Mouse (Mus musculus) adrenal gland, postnatal 10 days (tissue): ENCODE data around the gene Serpina3n. TPM values are rescaled to one million over a fixed set of nuclear protein-coding genes. Genes with fewer than 3 reads are reported as not detected.
"Not testable (repeated sequence)": the region's sequence is repeated elsewhere in the genome, so short reads cannot be mapped to it uniquely, and the experiment has no call there.

Experiments used
- DNase-seq: peaks from one replicate; pipeline ENCODE4 v3.0.0; 2021; ENCODE audit warnings: mixed read lengths
- long read RNA-seq, 2 experiments: library from polyadenylated mRNA; stranded (forward); transcript quantifications; one replicate each; pipeline ENCODE4 v2.0.0; 2021
- total RNA-seq, 2 experiments: library from RNA; stranded (reverse); gene quantifications; 2 replicates each; pipeline ENCODE4 v1.2.3; 2021

Serpina3n gene
- total RNA-seq, result 100 to 1,000 TPM in 1 of 2 experiments, 10 to 100 TPM in 1; 59.9 to 180 TPM
- long read RNA-seq, experiment 1, transcript Serpina3n-201 (5 exons, 2,064 nt), result major isoform, 21 of 80 reads
- long read RNA-seq, experiment 1, partial matches to known transcripts, result 58 of 80 reads
- long read RNA-seq, experiment 1, other reads (novel, unspliced or antisense), result 1 of 80 reads
- long read RNA-seq, experiment 2, partial matches to known transcripts, result 0 of 6 reads
- long read RNA-seq, experiment 2, other reads (novel, unspliced or antisense), result 3 of 6 reads

DNA sequence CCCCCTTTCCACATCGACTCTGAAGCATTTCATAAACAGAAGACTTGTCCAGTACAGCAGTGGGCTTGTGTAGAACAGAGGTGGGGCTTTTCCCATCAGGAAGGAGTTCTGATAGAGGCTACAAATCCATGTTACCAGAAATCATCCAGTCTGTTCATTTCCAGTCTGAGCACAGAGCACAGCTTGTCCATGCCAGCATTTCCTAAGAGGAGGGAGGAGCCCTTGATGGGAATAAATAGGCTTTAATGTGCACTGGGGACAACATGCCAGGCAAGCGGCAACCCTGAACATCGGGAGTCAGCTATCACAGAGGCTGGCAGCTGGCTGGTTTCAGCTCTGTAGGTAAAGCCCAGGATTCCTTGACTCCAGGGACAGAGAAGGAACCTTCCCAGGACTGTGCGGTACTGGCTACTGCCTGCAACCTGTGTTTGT is at the start of gene Serpina3n:
Gene Serpina3n (plus strand): TSS at position 276 of the 432 bp plus-strand sequence.
- DNase-seq, result peak; percentile 18

DNA sequence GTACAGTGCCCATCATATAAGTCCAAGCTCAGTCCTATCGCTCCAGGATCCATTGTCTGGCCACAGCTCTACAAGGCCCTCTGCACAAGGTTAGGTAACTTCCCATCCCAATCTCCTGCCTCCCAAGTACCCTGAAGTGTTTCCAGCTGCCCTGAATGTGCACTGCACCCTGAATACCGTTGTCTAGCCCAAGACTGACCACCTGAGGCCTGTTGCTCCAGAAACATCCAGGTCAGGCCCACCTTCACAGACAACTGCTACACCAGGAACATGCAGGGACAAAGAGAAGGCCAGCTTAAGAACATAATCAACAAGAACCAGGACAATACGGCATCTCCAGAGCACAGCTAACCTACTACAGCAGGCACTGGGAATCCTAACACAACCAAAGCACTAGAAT is 36.5 kb upstream of the Serpina3n start:
- no peak for DNase-seq

DNA sequence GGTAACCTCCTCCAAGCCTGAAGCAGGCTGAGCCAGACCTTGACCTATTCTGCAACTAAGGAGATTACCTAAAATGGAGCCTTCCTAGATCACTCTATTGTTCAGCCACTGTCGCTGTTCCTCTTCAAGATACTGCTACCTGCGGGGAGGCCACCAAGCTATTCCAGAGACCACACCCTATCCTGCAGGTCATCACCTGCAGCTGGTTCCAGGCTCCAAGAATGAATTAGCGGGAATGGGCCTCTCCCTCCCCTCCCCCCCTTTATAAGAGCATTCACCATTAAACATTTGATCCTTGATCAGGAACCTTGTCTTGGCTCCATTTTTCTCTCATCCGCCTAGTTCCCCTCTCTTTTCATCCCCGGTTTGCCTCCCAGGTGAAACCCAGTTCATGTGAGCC is 29.4 kb upstream of the Serpina3n start:
- DNase-seq, result not testable (repeated sequence)

DNA sequence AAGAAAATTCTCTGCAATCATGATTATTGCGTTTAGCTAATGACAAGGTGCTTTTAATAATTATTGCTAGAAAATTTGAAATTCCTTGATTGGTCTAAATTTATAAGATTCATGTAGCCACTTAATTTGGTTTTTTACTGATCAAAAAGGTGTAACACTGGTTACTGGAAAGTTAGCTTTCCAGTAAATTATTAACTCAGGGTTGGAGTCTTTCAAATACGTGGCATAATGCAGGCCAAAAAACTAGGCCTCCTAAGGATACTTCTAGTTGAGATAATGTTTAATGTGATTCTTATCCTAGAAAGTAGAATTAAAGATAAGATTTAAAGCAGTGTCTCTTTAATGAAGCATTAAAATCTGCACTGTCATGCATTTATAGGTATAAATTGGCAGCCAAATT is 28.2 kb upstream of the Serpina3n start:
- DNase-seq, result not testable (repeated sequence)

DNA sequence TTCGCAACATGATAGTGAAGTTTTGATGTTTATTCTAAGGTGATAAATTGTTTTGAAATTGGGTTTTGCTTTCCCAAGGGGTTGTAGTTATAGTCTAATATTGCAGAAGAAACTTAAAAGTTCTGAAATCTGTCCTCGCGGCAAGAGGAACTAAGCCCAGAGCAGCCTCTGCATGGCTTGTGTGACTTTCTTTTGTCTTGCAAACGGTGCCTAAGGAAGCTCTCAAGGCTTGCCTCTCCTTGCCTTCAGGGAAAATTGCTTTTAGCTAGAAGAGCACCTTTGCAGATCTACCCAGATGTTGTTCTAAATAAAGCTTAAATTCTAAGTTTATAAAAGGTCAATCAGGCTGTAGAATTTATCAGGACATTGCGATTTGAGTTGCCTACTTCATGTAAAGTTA is 27.7 kb upstream of the Serpina3n start:
- not testable (repeated sequence) for DNase-seq

DNA sequence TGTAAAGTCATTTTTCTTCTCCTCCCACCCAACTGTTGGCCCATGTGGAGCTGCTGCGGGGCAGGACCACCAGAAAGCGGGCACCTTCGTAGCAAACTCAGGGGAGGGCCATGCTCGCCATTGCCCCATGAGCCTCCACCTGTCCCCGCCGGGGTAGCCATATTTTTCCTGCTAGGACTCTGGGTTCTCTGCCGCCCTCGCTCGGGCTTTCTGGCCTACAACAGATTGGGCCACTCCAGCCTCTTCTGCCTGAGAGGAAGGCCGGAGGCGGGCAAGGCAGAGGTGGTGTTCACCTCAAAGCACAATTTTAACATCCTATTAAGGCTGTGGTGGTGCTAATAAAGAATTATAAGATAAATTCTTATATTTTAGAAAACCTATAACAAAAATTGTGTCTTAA is 26.7 kb upstream of the Serpina3n start:
- DNase-seq, result no peak

GRCm38 (mm10) chr12:104381071-104381604 is 25.4 kb upstream of the Serpina3n start:
- DNase-seq, result not testable (repeated sequence)

- not testable (repeated sequence) for DNase-seq
These were observed 20.5 kb upstream of the Serpina3n start for GRCm38 (mm10) chr12:104385987-104386386.

DNA sequence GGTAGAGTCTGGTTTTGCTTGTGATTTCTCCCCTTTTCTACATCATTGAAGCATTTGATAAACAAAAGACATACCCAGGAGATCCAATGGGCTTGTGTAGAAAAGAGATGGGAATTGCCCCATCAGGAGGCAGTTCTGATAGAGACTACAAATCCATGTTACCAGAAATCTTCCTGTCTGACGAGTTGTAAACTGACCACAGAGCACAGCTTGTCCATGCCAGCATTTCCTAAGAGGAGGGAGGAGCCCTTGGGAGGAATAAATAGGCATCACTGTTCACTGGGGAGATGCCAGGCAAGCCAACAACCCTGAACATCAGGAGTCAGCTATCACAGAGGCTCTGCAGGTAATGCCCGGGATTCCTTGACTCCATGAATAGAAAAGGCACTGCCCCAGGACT is 19.7 kb upstream of the Serpina3n start:
- DNase-seq, result not testable (repeated sequence)

GRCm38 (mm10) chr12:104388477-104388876 is 18.1 kb upstream of the Serpina3n start:
- DNase-seq, result no peak

DNA sequence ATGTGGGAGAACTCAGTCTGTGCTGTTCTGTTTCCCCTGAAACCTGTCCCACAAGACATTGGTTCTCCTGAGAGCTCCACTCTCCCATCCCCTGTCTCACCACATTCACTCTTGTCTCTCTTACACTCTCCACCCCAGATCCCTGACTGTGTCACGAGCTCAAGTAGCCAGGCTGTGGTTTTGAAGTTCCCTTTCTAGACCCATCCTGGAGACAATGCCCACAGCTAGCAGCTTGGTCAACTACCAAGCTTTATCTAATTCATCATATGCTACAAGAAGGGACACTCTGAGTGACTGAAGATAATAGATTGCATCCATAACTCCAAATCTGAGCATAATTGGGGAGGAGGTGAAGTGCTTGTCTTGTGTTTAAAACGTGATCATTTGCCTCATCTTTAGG is 15.5 kb upstream of the Serpina3n start:
- DNase-seq, result not testable (repeated sequence)

DNA sequence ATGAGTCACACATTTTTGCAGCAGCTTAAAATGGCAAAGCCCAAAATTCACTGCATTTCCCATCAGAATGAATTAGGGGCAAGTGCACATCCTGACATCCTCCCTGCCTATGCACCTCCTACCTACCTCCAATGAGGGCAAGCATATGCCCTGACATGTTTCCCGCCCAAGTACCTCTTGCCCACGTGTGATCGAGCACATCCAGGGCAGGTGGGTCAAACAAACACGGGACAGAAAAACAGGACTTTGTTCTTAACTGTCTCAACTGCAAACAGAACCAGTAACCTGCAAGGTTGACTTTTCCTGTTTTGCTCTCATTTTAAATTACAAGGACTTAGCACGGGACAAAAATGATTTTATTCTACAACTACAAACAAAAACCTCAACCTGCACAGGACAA is 2.6 kb upstream of the Serpina3n start:
- no peak for DNase-seq

DNA sequence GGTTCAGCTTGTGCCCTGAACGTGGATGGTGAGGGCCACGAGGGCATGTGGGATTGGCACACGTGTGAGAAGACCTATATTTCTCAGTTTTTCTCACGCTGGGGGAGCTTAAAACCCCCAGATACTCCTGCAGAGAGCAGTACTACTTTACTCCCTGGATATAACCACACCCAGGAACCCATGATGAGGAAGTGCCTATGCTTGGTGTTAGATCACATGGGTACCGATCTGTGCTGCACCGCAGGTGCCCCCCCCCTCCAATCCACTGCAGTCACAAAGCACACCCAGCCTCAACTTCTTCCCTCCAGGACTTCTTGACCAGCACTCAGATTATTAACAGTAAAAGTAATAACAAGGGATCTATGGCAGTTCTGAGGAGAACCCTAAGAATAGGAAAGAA is 6.0 kb downstream of the Serpina3n start:
- no peak for DNase-seq

DNA sequence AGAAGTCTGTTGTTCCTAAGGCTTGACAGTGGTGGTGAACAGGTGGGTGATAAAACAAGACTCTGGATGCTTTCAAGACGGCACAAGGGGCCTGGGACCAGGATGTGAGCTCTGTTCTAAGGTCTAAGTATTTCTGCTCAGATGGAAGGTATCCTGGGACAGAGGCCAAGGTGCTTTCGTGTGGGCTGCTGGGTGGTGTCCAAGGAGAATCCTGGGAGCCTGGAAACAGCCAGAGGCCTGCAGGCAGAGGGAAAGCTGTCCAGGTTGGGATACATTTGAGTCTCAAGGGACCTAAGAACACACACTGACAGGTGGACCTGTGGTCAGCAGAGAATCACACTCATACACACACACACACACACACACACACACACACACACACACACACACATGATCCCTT is 8.0 kb downstream of the Serpina3n start:
- no peak for DNase-seq

DNA sequence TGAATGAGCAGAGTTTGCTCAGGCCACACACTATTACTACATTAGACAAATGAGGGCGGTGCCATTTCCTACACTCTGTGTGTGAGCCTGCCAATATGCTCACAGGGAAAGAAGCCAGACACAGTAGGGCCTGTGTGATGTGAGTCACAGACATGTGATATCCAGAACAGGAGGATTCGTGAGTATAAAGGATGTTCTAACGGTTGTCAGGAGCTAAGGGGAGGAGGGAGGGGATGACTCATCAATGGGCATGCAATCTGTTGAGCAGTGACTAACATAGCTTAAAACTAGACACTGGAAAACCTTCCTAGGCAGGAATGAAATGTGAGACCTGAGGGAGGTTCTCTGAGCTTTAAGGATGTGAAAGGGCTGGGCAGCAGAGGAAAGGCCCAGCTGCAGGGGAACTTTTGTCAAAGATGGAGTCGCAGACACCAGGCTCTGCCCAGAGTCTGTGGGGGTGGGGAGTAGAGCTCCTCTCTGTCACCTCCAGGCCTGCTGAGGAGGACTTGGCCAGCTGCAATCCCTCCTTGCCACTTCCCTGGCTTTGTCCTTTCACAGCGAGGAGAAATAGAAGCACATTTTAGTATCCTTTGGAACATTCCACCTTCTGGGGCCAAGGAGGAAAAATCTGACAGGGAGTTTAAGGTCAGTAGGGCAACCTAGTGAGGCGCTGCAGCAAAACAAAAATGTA is 9.2 kb downstream of the Serpina3n start:
- peak; percentile 38 for DNase-seq

DNA sequence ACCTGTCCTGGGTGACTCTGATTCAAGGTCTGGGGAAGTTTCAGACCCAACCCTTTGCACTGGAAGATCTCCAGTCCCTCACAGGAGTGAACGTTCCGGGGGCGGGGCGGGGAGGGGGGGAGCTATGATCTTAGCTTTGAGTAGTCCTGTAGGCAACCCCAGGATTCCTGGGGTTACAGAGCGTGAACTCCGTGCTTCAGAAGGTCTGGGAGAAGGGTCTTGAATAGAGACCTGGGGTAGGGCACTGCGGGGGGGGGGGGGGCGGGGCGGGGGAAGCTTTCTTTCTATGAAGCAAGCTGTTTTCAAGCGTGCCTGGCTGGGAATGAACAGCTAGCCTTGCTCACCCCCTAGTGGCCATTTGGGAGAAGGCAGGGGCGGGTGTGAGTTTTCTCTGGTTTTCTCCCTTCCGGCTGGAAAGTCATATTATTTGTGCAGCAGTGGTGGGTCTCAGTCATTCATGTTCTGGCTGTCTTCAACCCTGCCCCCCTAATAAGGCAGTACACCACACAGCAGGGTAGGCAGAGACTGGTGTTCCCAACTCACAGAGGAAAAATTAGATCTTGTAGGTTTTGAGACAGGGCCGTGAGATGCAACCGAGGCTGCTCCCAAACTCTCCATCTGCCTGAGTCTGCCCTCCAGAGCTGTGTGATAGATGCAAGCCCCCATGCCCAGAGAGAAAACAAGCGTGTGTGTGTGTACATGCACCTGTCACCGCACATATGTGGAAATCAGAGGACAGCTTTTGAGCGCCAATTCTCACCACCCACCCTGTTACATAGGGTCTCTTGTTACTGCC is 12.0 kb downstream of the Serpina3n start:
- peak; percentile 92 for DNase-seq

- DNase-seq, result no peak
These were observed 12.6 kb downstream of the Serpina3n start for GRCm38 (mm10) chr12:104419136-104419462.

- DNase-seq, result peak; percentile 61
These were observed 16.3 kb downstream of the Serpina3n start for GRCm38 (mm10) chr12:104422615-104423392.

DNA sequence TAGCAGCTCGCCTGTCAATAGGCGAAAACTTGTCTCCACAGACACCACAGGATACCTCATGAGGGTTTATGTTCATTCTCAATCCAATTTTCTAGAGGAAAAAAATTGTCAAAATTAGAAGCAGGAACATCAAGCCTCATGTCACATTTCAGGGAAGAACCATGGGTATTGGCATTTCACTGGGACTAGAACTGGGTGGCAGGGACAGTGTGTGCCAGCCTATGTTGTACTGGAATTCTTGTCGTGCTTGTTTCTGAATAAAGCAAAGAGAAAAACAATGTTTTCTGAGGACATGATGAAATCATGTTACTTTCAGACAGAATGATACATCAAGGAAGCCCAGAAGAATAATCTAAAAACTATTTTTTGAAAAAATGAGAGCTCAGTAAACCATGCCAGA is 19.1 kb downstream of the Serpina3n start:
- no peak for DNase-seq

GRCm38 (mm10) chr12:104426915-104427314 is 20.4 kb downstream of the Serpina3n start:
- DNase-seq, result peak; percentile 49

GRCm38 (mm10) chr12:104431359-104431758 is 24.8 kb downstream of the Serpina3n start:
- no peak for DNase-seq

- no peak for DNase-seq
These were observed 26.7 kb downstream of the Serpina3n start for GRCm38 (mm10) chr12:104433214-104433613.
